In the genomic region with DNA sequence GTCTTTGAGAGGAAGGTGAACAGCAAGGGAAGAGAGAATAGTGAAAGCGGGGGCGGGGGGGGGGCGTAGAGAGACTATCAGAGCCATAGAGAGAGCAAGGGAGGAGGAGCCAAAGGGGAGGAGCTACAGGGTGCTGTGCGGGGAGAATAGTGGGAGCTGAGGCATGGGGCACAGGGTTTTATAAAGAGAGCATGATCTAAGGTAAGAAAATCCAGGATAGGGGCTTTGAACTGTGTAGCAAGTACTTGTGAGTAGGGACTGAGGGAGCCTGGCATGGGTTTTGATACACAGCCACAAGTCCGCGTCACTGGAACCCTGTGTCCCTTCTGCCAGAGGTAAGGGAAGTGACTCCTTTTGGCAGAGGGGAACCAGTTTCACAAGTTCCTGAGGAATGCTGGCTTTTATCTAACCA, we compare ENCODE assay signal across 8 mouse cellular contexts. TPM values are rescaled to one million over a fixed set of nuclear protein-coding genes. Genes with fewer than 3 reads are reported as not detected.
DNase-seq lines count a peak whose midpoint lies in the region; ATAC-seq and TF ChIP-seq lines count a peak whose summit lies in the region.

No protein-coding gene starts in this region.

- peak overlapping the region; percentile 61 for H3K4me3 ChIP-seq in gastrocnemius, adult 2 months
- H3K4me3 ChIP-seq in heart, embryonic 11.5 days (ENCODE audit: low read depth, low read length) = peak overlapping the region; percentile 35
- no peak overlapping the region for H3K4me3 ChIP-seq in kidney, embryonic 14.5 days (ENCODE audit: low read length)
- H3K4me3 ChIP-seq in lung, postnatal 0 days (ENCODE audit: low read depth, low read length) = peak overlapping the region; percentile 12; the same call in 1 of the 2 replicates
- H3K4me3 ChIP-seq in stomach, embryonic 15.5 days (replicated peaks) = peak overlapping the region; percentile 6

- peak; percentile 50; the same call in 1 of the 2 replicates for ATAC-seq in heart, embryonic 11.5 days (replicated peaks; ENCODE audit: insufficient number of reproducible peaks, low FRiP score, low TSS enrichment)
- no peak for ATAC-seq in kidney, embryonic 14.5 days (ENCODE audit: low FRiP score, low TSS enrichment)
- peak; percentile 60 for ATAC-seq in lung, postnatal 0 days
- peak; percentile 36; the same call in 1 of the 2 replicates for ATAC-seq in stomach, embryonic 15.5 days (ENCODE audit: insufficient read depth, low FRiP score, low read depth)

- 7% methylated on average over 5 of the region's 6 CpGs for WGBS in heart, embryonic 11.5 days (ENCODE audit: insufficient replicate concordance)
- 26% methylated on average over 6 of the region's 6 CpGs for WGBS in kidney, embryonic 14.5 days
- WGBS in lung, postnatal 0 days = 12% methylated on average over 4 of the region's 6 CpGs
- 13% methylated on average over 5 of the region's 6 CpGs for WGBS in stomach, embryonic 15.5 days

- no peaks in the 10 kb centered on the region for H3K27me3 ChIP-seq in heart, embryonic 11.5 days (ENCODE audit: control insufficient read depth, insufficient read depth, low read length)
- no peaks in the 10 kb centered on the region for H3K27me3 ChIP-seq in kidney, embryonic 14.5 days (ENCODE audit: control insufficient read depth, insufficient read depth, low read length)
- no peaks in the 10 kb centered on the region for H3K27me3 ChIP-seq in lung, postnatal 0 days (replicated peaks; ENCODE audit: insufficient read depth, low read length)
- no peaks in the 10 kb centered on the region for H3K27me3 ChIP-seq in stomach, embryonic 15.5 days (replicated peaks)

- peak overlapping the region; percentile 54 for H3K9ac ChIP-seq in heart, embryonic 11.5 days (ENCODE audit: low read depth, low read length)
- no peak overlapping the region for H3K9ac ChIP-seq in kidney, embryonic 14.5 days (ENCODE audit: low read depth, low read length)
- no peak overlapping the region for H3K9ac ChIP-seq in lung, postnatal 0 days (replicated peaks; ENCODE audit: low read depth)
- H3K9ac ChIP-seq in stomach, embryonic 15.5 days = no peak overlapping the region

- peak; percentile 53 for DNase-seq in gastrocnemius, adult 2 months
- no peak for DNase-seq in gastrocnemius, postnatal 4 days (ENCODE audit: low spot score in 2 of 2)
- DNase-seq in adrenal gland, postnatal 25 days = peak; percentile 27
- peak; percentile 95 for DNase-seq in lung, postnatal 0 days (ENCODE audit: low spot score)
- no peak for DNase-seq in spleen, postnatal 14 days (ENCODE audit: low spot score in 2 of 2)

- H3K36me3 ChIP-seq in heart, embryonic 11.5 days (ENCODE audit: control insufficient read depth, insufficient read depth, low read length) = no peaks in the 10 kb centered on the region
- H3K36me3 ChIP-seq in kidney, embryonic 14.5 days (ENCODE audit: control insufficient read depth, insufficient read depth, low read length) = no peaks in the 10 kb centered on the region
- H3K36me3 ChIP-seq in lung, postnatal 0 days (ENCODE audit: insufficient read depth, low read length) = no peaks in the 10 kb centered on the region
- H3K36me3 ChIP-seq in stomach, embryonic 15.5 days = no peaks in the 10 kb centered on the region

- H3K27ac ChIP-seq in gastrocnemius, adult 2 months = peak overlapping the region; percentile 28; the same call in 1 of the 2 replicates
- no peak overlapping the region for H3K27ac ChIP-seq in heart, embryonic 11.5 days (ENCODE audit: low read depth, low read length)
- 0 out of 2 replicates have a peak overlapping the region, but pooled peaks have one; percentile 11 for H3K27ac ChIP-seq in kidney, embryonic 14.5 days (ENCODE audit: low read depth, low read length)
- peak overlapping the region; percentile 87 for H3K27ac ChIP-seq in lung, postnatal 0 days (ENCODE audit: low read length)
- H3K27ac ChIP-seq in stomach, embryonic 15.5 days = peak overlapping the region; percentile 72; the same call in 1 of the 2 replicates

- H3K4me1 ChIP-seq in heart, embryonic 11.5 days (ENCODE audit: control insufficient read depth, insufficient read depth, low read length) = peaks cover 22% of the 10 kb centered on the region
- peaks cover 22% of the 10 kb centered on the region for H3K4me1 ChIP-seq in kidney, embryonic 14.5 days (ENCODE audit: control insufficient read depth, insufficient read depth, low read length)
- H3K4me1 ChIP-seq in lung, postnatal 0 days (ENCODE audit: insufficient read depth, low read depth, low read length) = peaks cover 7% of the 10 kb centered on the region; the same call in 1 of the 2 replicates
- H3K4me1 ChIP-seq in stomach, embryonic 15.5 days = peaks cover 18% of the 10 kb centered on the region; the same call in 1 of the 2 replicates

- peak; percentile 95 for TF ChIP-seq EP300 in lung, postnatal 0 days (IDR thresholded peaks at IDR 0.05)

- TF ChIP-seq CTCF in gastrocnemius, adult 2 months (IDR thresholded peaks at IDR 0.05) = no peak
- no peak for TF ChIP-seq CTCF in lung, postnatal 0 days (IDR thresholded peaks at IDR 0.05)

- H3K4me2 ChIP-seq in heart, embryonic 11.5 days = peak overlapping the region; percentile 64
- H3K4me2 ChIP-seq in kidney, embryonic 14.5 days (replicated peaks; ENCODE audit: low read depth, low read length) = peak overlapping the region; percentile 27
- peak overlapping the region; percentile 40 for H3K4me2 ChIP-seq in lung, postnatal 0 days (replicated peaks; ENCODE audit: low read depth, low read length)
- H3K4me2 ChIP-seq in stomach, embryonic 15.5 days = peak overlapping the region; percentile 41

- H3K9me3 ChIP-seq in heart, embryonic 11.5 days (replicated peaks; ENCODE audit: control insufficient read depth, low read length) = no peaks in the 10 kb centered on the region
- H3K9me3 ChIP-seq in kidney, embryonic 14.5 days (ENCODE audit: control insufficient read depth, low read length) = no peaks in the 10 kb centered on the region
- H3K9me3 ChIP-seq in lung, postnatal 0 days (ENCODE audit: low read length) = no peaks in the 10 kb centered on the region
- H3K9me3 ChIP-seq in stomach, embryonic 15.5 days = no peaks in the 10 kb centered on the region

- intact Hi-C loops in gastrocnemius, adult 2 months (cut with DNase I) = loop anchor here (5.0 to 10.0 kb wide), 2 partner anchors 40 to 72 kb away; partner anchors contain the start of gene Nfe2l2

RNA-seq across cellular contexts. Expression of gene Agps, which starts 54.9 kb away (rescaled TPM):
- total RNA-seq in gastrocnemius, adult 2 months (2021) = 10 to 100 TPM; 17.7 to 25.4 TPM
- 10 to 100 TPM; 39.8 to 43.9 TPM for total RNA-seq in gastrocnemius, postnatal 4 days (2021)
- total RNA-seq in adrenal gland, postnatal 25 days (2021) = 39.8 and 46.6 TPM in 2 replicates
- polyA plus RNA-seq in heart, embryonic 11.5 days (2014; fragmentation: Nextera tagmentation; extraction: Ambion mirVana) = 29.2 and 41.2 TPM in 2 replicates
- polyA plus RNA-seq in kidney, embryonic 14.5 days (2014; fragmentation: Nextera tagmentation; extraction: Ambion mirVana) = 33.9 and 51.3 TPM in 2 replicates
- 14.2 and 16.4 TPM in 2 replicates for polyA plus RNA-seq in lung, postnatal 0 days (2015; fragmentation: Nextera tagmentation; extraction: Ambion mirVana)
- 29.8 and 35.5 TPM in 2 replicates for polyA plus RNA-seq in stomach, embryonic 15.5 days (2015; fragmentation: Nextera tagmentation; extraction: Ambion mirVana)

Comparison
In these comparisons a context has a peak if more than half of its experiments do, and no peak if none do; other contexts are left out.
1. DNase-seq: peak in gastrocnemius, adult 2 months (single experiment), adrenal gland, postnatal 25 days (single experiment) and lung, postnatal 0 days (single experiment); none in gastrocnemius, postnatal 4 days (0 of 2) and spleen, postnatal 14 days (0 of 2).
2. Peak in every context shown above with its lines, with median percentiles within 50 percentile points of each other: H3K4me2 ChIP-seq.